Mouse (Mus musculus): Measurements from ENCODE around the gene Iqgap3.

DNA sequence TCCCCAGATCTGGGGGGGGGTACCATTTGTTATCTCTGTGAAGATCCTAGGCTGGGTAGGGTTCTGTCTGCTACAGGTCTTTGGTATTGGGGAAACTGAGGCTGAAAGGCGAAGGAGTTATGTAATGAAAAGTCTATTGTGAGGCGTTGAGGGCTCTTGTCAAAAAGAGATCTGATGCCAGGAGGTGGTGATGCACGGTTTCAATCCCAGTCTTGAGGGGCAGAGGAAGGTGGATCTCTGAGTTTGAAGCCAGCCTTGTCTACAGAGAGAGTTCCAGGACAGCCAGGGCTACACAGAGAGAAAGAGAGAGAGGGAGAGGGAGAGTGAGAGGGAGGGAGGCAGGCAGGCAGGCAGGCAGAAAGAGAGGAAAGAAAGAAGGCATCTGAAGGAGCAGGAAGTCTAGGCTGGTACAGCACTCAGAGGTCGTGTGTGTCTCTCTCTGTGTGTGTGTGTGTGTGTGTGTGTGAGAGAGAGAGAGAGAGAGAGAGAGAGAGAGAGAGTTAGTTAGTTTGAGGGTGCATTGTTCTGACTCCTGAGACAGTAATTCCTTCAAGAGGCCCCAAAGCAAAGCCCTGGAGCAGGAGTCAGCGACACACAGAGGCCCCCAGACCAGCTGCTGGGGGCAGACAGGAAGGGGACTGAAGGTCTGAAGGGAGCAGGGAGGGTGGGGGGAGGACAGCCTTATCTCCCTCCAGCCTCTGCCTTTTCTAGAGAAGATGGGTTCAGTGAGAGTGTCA, 64.8 kb downstream of the Iqgap3 start:
- TF ChIP-seq CTCF (IDR thresholded peaks at IDR 0.05; ENCODE audit: low read depth) (no peak), EP300 (optimal IDR thresholded peaks at IDR 0.05) (no peak)

All from stomach, postnatal 0 days (tissue).